Comparison of ENCODE assay signal across 3 mouse cellular contexts in the genomic region with DNA sequence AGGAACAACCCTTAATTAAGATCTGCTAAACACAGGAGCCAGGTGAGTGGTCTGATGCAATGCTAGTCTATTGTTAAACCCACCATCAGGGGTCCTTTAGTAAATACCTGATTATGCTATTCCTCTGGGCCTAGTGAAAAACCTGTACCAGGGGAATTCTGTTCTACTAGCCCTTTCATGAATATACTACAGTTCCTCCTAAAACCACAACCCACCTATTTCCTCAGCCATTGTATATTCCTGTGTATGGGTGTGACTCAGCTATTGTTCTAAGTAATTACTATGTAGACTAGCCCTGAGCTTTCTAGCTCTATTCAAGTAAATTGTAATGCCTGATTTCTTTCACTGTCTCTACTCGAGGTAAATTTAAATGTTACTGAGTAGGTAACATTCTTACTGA. TPM values are rescaled to one million over a fixed set of nuclear protein-coding genes. Genes with fewer than 3 reads are reported as not detected.
"Had no signal": no experiment of that assay in that cellular context is flagged by ENCODE, and none has a peak within 500 bp of the region (broad histone marks: within the 10 kb centered on the region; RNA-seq: fewer than 3 reads in every experiment).

No protein-coding gene starts in this region.

RNA-seq across cellular contexts. Expression of gene Egfem1, which starts 57.0 kb away (rescaled TPM):
- polyA plus RNA-seq: liver, embryonic 11.5 days; macrophage; myocyte had no signal
